In genomic region chr9:87732416-87733235, GRCm38 (mm10) we compare ENCODE assay signal across 9 mouse cellular contexts. TPM values are rescaled to one million over a fixed set of nuclear protein-coding genes. Genes with fewer than 3 reads are reported as not detected.
DNase-seq lines count a peak whose midpoint lies in the region; ATAC-seq lines count a peak whose summit lies in the region.
"Had no signal": no experiment of that assay in that cellular context is flagged by ENCODE, and none has a peak within 500 bp of the region (broad histone marks: within the 10 kb centered on the region; RNA-seq: fewer than 3 reads in every experiment).

No protein-coding gene starts in this region.

- H3K9me3 ChIP-seq in forebrain, embryonic 11.5 days (ENCODE audit: control insufficient read depth, low read length): no peaks in the 10 kb centered on the region
- H3K9me3 ChIP-seq in forebrain, embryonic 13.5 days (replicated peaks): no peaks in the 10 kb centered on the region
- no peaks in the 10 kb centered on the region for H3K9me3 ChIP-seq in neural tube, embryonic 15.5 days (replicated peaks)
- no peaks in the 10 kb centered on the region for H3K9me3 ChIP-seq in liver, embryonic 12.5 days (replicated peaks)
- H3K9me3 ChIP-seq: liver, embryonic 15.5 days had no signal

- WGBS in forebrain, embryonic 11.5 days: 2% methylated on average over 25 of the region's 25 CpGs
- 1% methylated on average over 25 of the region's 25 CpGs for WGBS in forebrain, embryonic 13.5 days
- 1% methylated on average over 25 of the region's 25 CpGs for WGBS in neural tube, embryonic 15.5 days
- WGBS in liver, embryonic 12.5 days (ENCODE audit: insufficient replicate concordance): 3% methylated on average over 25 of the region's 25 CpGs

- no peak overlapping the region for H3K4me3 ChIP-seq in forebrain, embryonic 11.5 days (ENCODE audit: low read depth, low read length)
- H3K4me3 ChIP-seq in forebrain, embryonic 13.5 days: no peak overlapping the region
- no peak overlapping the region for H3K4me3 ChIP-seq in neural tube, embryonic 15.5 days (replicated peaks)
- H3K4me3 ChIP-seq in liver, embryonic 12.5 days: no peak overlapping the region
- H3K4me3 ChIP-seq: liver, embryonic 15.5 days had no signal

- H3K36me3 ChIP-seq in forebrain, embryonic 11.5 days (ENCODE audit: control insufficient read depth, insufficient read depth, low read length): no peaks in the 10 kb centered on the region
- no peaks in the 10 kb centered on the region for H3K36me3 ChIP-seq in forebrain, embryonic 13.5 days (ENCODE audit: poor library complexity, severe bottlenecking)
- H3K36me3 ChIP-seq in neural tube, embryonic 15.5 days: no peaks in the 10 kb centered on the region
- H3K36me3 ChIP-seq in liver, embryonic 12.5 days: no peaks in the 10 kb centered on the region
- H3K36me3 ChIP-seq: liver, embryonic 15.5 days had no signal

- peaks cover 68% of the 10 kb centered on the region for H3K27me3 ChIP-seq in forebrain, embryonic 11.5 days (ENCODE audit: control insufficient read depth, insufficient read depth, low read length)
- H3K27me3 ChIP-seq in forebrain, embryonic 13.5 days: peaks cover 94% of the 10 kb centered on the region
- peaks cover 77% of the 10 kb centered on the region for H3K27me3 ChIP-seq in neural tube, embryonic 15.5 days (replicated peaks)
- H3K27me3 ChIP-seq in liver, embryonic 12.5 days (replicated peaks): peaks cover 88% of the 10 kb centered on the region

- no peak overlapping the region for H3K27ac ChIP-seq in forebrain, embryonic 11.5 days (ENCODE audit: low read depth, low read length)
- H3K27ac ChIP-seq in forebrain, embryonic 13.5 days: no peak overlapping the region
- H3K27ac ChIP-seq in neural tube, embryonic 15.5 days (replicated peaks): no peak overlapping the region
- H3K27ac ChIP-seq in liver, embryonic 12.5 days: no peak overlapping the region
- H3K27ac ChIP-seq: liver, embryonic 15.5 days had no signal

- peaks cover 12% of the 10 kb centered on the region for H3K4me1 ChIP-seq in forebrain, embryonic 11.5 days (replicated peaks; ENCODE audit: control insufficient read depth, insufficient read depth, low read length)
- H3K4me1 ChIP-seq in forebrain, embryonic 13.5 days: peaks cover 24% of the 10 kb centered on the region
- H3K4me1 ChIP-seq in neural tube, embryonic 15.5 days: peaks cover 20% of the 10 kb centered on the region
- peaks cover 9% of the 10 kb centered on the region; the same call in 1 of the 2 replicates for H3K4me1 ChIP-seq in liver, embryonic 12.5 days

- DNase-seq in forebrain, embryonic 11.5 days (ENCODE audit: low spot score): peak; percentile 63
- DNase-seq in neural tube, embryonic 10.5 days (ENCODE audit: extremely low spot score, low spot score): peak; percentile 60
- peak; percentile 20 to 30 for DNase-seq in heart, postnatal 14 days
- DNase-seq in liver: no peak
- DNase-seq in thymus, postnatal 36 days: no peak

- no peak for ATAC-seq in forebrain, embryonic 11.5 days (replicated peaks; ENCODE audit: low FRiP score)
- no peak for ATAC-seq in forebrain, embryonic 13.5 days
- no peak for ATAC-seq in neural tube, embryonic 15.5 days (ENCODE audit: low FRiP score)
- no peak for ATAC-seq in liver, embryonic 12.5 days

- no peak overlapping the region for H3K9ac ChIP-seq in forebrain, embryonic 11.5 days (ENCODE audit: low read length)
- no peak overlapping the region for H3K9ac ChIP-seq in forebrain, embryonic 13.5 days
- H3K9ac ChIP-seq in neural tube, embryonic 15.5 days (replicated peaks): no peak overlapping the region
- no peak overlapping the region for H3K9ac ChIP-seq in liver, embryonic 12.5 days
- H3K9ac ChIP-seq: liver, embryonic 15.5 days had no signal

- no peak overlapping the region for H3K4me2 ChIP-seq in forebrain, embryonic 11.5 days (ENCODE audit: low read depth, low read length, severe bottlenecking)
- H3K4me2 ChIP-seq in forebrain, embryonic 13.5 days: no peak overlapping the region
- no peak overlapping the region for H3K4me2 ChIP-seq in neural tube, embryonic 15.5 days
- no peak overlapping the region for H3K4me2 ChIP-seq in liver, embryonic 12.5 days
- H3K4me2 ChIP-seq: liver, embryonic 15.5 days had no signal

- intact Hi-C loops in heart, postnatal 14 days (cut with DNase I): loop anchor here (10.0 kb wide), 2 partner anchors 242 to 308 kb away; no protein-coding TSS in a partner anchor

RNA-seq across cellular contexts. Expression of gene Tbx18, which starts 1.6 kb away (rescaled TPM):
- 5.4 and 6.0 TPM in 2 replicates for polyA plus RNA-seq in forebrain, embryonic 11.5 days (2014; fragmentation: Nextera tagmentation; extraction: Ambion mirVana)
- polyA plus RNA-seq in forebrain, embryonic 13.5 days (2015; fragmentation: Nextera tagmentation; extraction: Ambion mirVana): 1.7 and 2.2 TPM in 2 replicates
- polyA plus RNA-seq in neural tube, embryonic 15.5 days (2015; fragmentation: Nextera tagmentation; extraction: Ambion mirVana): 0.87 and 0.98 TPM in 2 replicates
- total RNA-seq in heart, postnatal 14 days (2021): 1 to 10 TPM; 5.1 to 7.8 TPM
- 0.30 and 0.38 TPM in 2 replicates for polyA plus RNA-seq in liver, embryonic 12.5 days (2016; fragmentation: Nextera tagmentation; extraction: Ambion mirVana)

Comparison
In these comparisons a context has a peak if more than half of its experiments do, and no peak if none do; other contexts are left out.
1. DNase-seq: peak in forebrain, embryonic 11.5 days (single experiment), neural tube, embryonic 10.5 days (single experiment) and heart, postnatal 14 days (2 of 2); none in liver (single experiment) and thymus, postnatal 36 days (0 of 2).